Mouse (Mus musculus) kidney, embryonic 14.5 days (tissue): ENCODE results near the gene Zfp768. TPM values are rescaled to one million over a fixed set of nuclear protein-coding genes. Genes with fewer than 3 reads are reported as not detected.
A peak's percentile ranks its signal among the peaks of the same experiment; 100 is the strongest.
"Not testable (repeated sequence)": the region's sequence is repeated elsewhere in the genome, so short reads cannot be mapped to it uniquely, and the experiment has no call there.

Experiments
- ATAC-seq: fragments of 200-750 bp; cut with Nextera tagmentation; 2 replicates; pipeline ENCODE4 v1.8.0; 2017; ENCODE audit warnings: moderate number of reproducible peaks, mild to moderate bottlenecking, moderate TSS enrichment, moderate library complexity; ENCODE audit not compliant: low FRiP score, low TSS enrichment
- H3K27ac ChIP-seq: fragments of 300-500 bp; sonication (generic); 2 replicates; pipeline ENCODE4 v1.5.1; 2014; ENCODE audit warnings: low read depth, mild to moderate bottlenecking, low read length, moderate library complexity, mixed read lengths
- H3K27me3 ChIP-seq: fragments of 300-500 bp; sonication (generic); 2 replicates; pipeline ENCODE4 v1.6.1; 2014; ENCODE audit warnings: mild to moderate bottlenecking, low read length; ENCODE audit not compliant: control insufficient read depth, insufficient read depth
- H3K36me3 ChIP-seq: fragments of 300-500 bp; sonication (generic); 2 replicates; pipeline ENCODE4 v1.6.1; 2014; ENCODE audit warnings: low read length, mixed read lengths; ENCODE audit not compliant: control insufficient read depth, insufficient read depth
- H3K4me1 ChIP-seq: fragments of 300-500 bp; sonication (generic); 2 replicates; pipeline ENCODE4 v1.6.1; 2014; ENCODE audit warnings: low read length, mixed read lengths; ENCODE audit not compliant: control insufficient read depth, insufficient read depth
- H3K4me2 ChIP-seq: fragments of 300-500 bp; sonication (generic); replicated peaks from 2 replicates; pipeline ENCODE4 v1.6.1; 2014; ENCODE audit warnings: low read depth, mild to moderate bottlenecking, low read length
- H3K4me3 ChIP-seq: fragments of 300-500 bp; sonication (generic); 2 replicates; pipeline ENCODE4 v1.5.1; 2014; ENCODE audit warnings: mild to moderate bottlenecking, low read length
- H3K9ac ChIP-seq: fragments of 300-500 bp; sonication (generic); 2 replicates; pipeline ENCODE4 v1.6.1; 2014; ENCODE audit warnings: low read depth, mild to moderate bottlenecking, low read length, moderate library complexity
- H3K9me3 ChIP-seq: fragments of 300-500 bp; sonication (generic); 2 replicates; pipeline ENCODE4 v1.6.1; 2016; ENCODE audit warnings: low read length; ENCODE audit not compliant: control insufficient read depth
- WGBS: fragments of 180-500 bp; shearing (Covaris S2); extraction: QIAGEN DNeasy Blood & Tissue Kit; methylation state at CpG from one replicate; pipeline ENCODE4 v1.1.7; 2014; 5-methylcytosine and 5-hydroxymethylcytosine counted together
- polyA plus RNA-seq: library from polyadenylated mRNA; unstranded; fragments of >200 nt; fragmentation: Nextera tagmentation; extraction: Ambion mirVana; gene quantifications from 2 replicates; pipeline ENCODE4 v1.2.1, GENCODE M21; 2014

Zfp768 gene
- polyA plus RNA-seq, 1 experiment from 2014 or later, result 7.0 TPM

GRCm38 (mm10) chr7:127344371-127344770, 1.0 kb downstream of the Zfp768 start:
- Histone ChIP-seq H3K4me1 (peaks cover 12% of the 10 kb centered on the region), H3K4me2 (peak overlapping the region; percentile 77), H3K36me3 (peaks cover 21% of the 10 kb centered on the region), H3K27ac (no peak overlapping the region), H3K27me3 (no peaks in the 10 kb centered on the region), H3K9ac (peak overlapping the region; percentile 93; the same call in 1 of the 2 replicates), H3K4me3 (peak overlapping the region; percentile 96), H3K9me3 (no peaks in the 10 kb centered on the region)
- no peak for ATAC-seq
- WGBS, result 96% methylated on average over 8 of the region's 8 CpGs

- Histone ChIP-seq H3K4me3 (no peak overlapping the region), H3K27ac (no peak overlapping the region), H3K9me3 (no peaks in the 10 kb centered on the region), H3K36me3 (peaks cover 21% of the 10 kb centered on the region), H3K27me3 (no peaks in the 10 kb centered on the region), H3K9ac (no peak overlapping the region), H3K4me1 (peaks cover 12% of the 10 kb centered on the region), H3K4me2 (no peak overlapping the region)
- no peak for ATAC-seq
- 95% methylated on average over 38 of the region's 38 CpGs for WGBS
Measured at GRCm38 (mm10) chr7:127343351-127344019, 1.9 kb downstream of the Zfp768 start.

GRCm38 (mm10) chr7:127342888-127343287, 2.5 kb downstream of the Zfp768 start:
- Histone ChIP-seq H3K9me3 (no peaks in the 10 kb centered on the region), H3K36me3 (peaks cover 21% of the 10 kb centered on the region), H3K4me1 (peaks cover 12% of the 10 kb centered on the region), H3K4me3 (no peak overlapping the region), H3K27ac (no peak overlapping the region), H3K9ac (no peak overlapping the region), H3K4me2 (no peak overlapping the region), H3K27me3 (no peaks in the 10 kb centered on the region)
- 96% methylated on average over 7 of the region's 7 CpGs for WGBS
- no peak for ATAC-seq

- Histone ChIP-seq H3K36me3 (peaks cover 21% of the 10 kb centered on the region), H3K4me2 (no peak overlapping the region), H3K27me3 (no peaks in the 10 kb centered on the region), H3K4me1 (peaks cover 12% of the 10 kb centered on the region), H3K27ac (no peak overlapping the region), H3K9ac (no peak overlapping the region), H3K4me3 (no peak overlapping the region), H3K9me3 (no peaks in the 10 kb centered on the region)
- WGBS, result 60% methylated on average over 4 of the region's 4 CpGs
- no peak for ATAC-seq
Measured at GRCm38 (mm10) chr7:127342332-127342731, 3.1 kb downstream of the Zfp768 start.

- WGBS, result 92% methylated on average over 5 of the region's 6 CpGs
- H3K9me3 ChIP-seq, ATAC-seq, H3K27me3 ChIP-seq, H3K4me3 ChIP-seq, H3K4me2 ChIP-seq, H3K27ac ChIP-seq, H3K9ac ChIP-seq: not testable (repeated sequence)
- Histone ChIP-seq H3K36me3 (peaks cover 21% of the 10 kb centered on the region), H3K4me1 (peaks cover 10% of the 10 kb centered on the region)
Measured at GRCm38 (mm10) chr7:127341861-127342260, 3.5 kb downstream of the Zfp768 start.

GRCm38 (mm10) chr7:127341356-127341755, 4.0 kb downstream of the Zfp768 start:
- no peaks in the 10 kb centered on the region for H3K27me3 ChIP-seq
- no peak for ATAC-seq
- no peak overlapping the region for H3K4me2 ChIP-seq
- H3K9ac ChIP-seq, result no peak overlapping the region
- no peaks in the 10 kb centered on the region for H3K9me3 ChIP-seq
- peaks cover 7% of the 10 kb centered on the region for H3K4me1 ChIP-seq
- 81% methylated on average over 8 of the region's 8 CpGs for WGBS
- no peak overlapping the region for H3K27ac ChIP-seq
- H3K4me3 ChIP-seq, result no peak overlapping the region
- peaks cover 21% of the 10 kb centered on the region for H3K36me3 ChIP-seq

GRCm38 (mm10) chr7:127337636-127338035, 7.8 kb downstream of the Zfp768 start:
- Histone ChIP-seq H3K27ac (no peak overlapping the region), H3K4me3 (no peak overlapping the region), H3K36me3 (peaks cover 7% of the 10 kb centered on the region; the same call in 1 of the 2 replicates), H3K27me3 (no peaks in the 10 kb centered on the region), H3K4me1 (no peaks in the 10 kb centered on the region), H3K9ac (no peak overlapping the region), H3K9me3 (no peaks in the 10 kb centered on the region), H3K4me2 (no peak overlapping the region)
- WGBS, result 74% methylated on average over 4 of the region's 4 CpGs
- ATAC-seq, result no peak

GRCm38 (mm10) chr7:127335604-127336003, 9.8 kb downstream of the Zfp768 start:
- H3K27ac ChIP-seq, result no peak overlapping the region
- H3K4me1 ChIP-seq, result no peaks in the 10 kb centered on the region
- no peaks in the 10 kb centered on the region for H3K36me3 ChIP-seq
- no peaks in the 10 kb centered on the region for H3K27me3 ChIP-seq
- 87% methylated on average over 4 of the region's 4 CpGs for WGBS
- H3K9me3 ChIP-seq, result no peaks in the 10 kb centered on the region
- no peak overlapping the region for H3K9ac ChIP-seq
- no peak overlapping the region for H3K4me2 ChIP-seq
- no peak overlapping the region for H3K4me3 ChIP-seq
- ATAC-seq, result no peak

GRCm38 (mm10) chr7:127333240-127333639, 12.1 kb downstream of the Zfp768 start:
- Histone ChIP-seq H3K27ac (no peak overlapping the region), H3K4me1 (no peaks in the 10 kb centered on the region), H3K9ac (no peak overlapping the region), H3K36me3 (no peaks in the 10 kb centered on the region), H3K4me3 (no peak overlapping the region), H3K9me3 (no peaks in the 10 kb centered on the region), H3K27me3 (no peaks in the 10 kb centered on the region), H3K4me2 (no peak overlapping the region)
- ATAC-seq, result no peak
- WGBS, result 84% methylated on average over 6 of the region's 6 CpGs
